Mouse (Mus musculus) liver, embryonic 14.5 days (tissue): ENCODE results near the gene Ndufb4. TPM values are rescaled to one million over a fixed set of nuclear protein-coding genes. Genes with fewer than 3 reads are reported as not detected.
A peak's percentile ranks its signal among the peaks of the same experiment; 100 is the strongest.

Source experiments
- ATAC-seq: fragments of 200-750 bp; cut with Nextera tagmentation; 2 replicates; pipeline ENCODE4 v1.8.0; 2017; ENCODE audit warnings: moderate number of reproducible peaks, mild to moderate bottlenecking, moderate library complexity; ENCODE audit not compliant: insufficient read depth
- DNase-seq, 3 experiments: peaks; one replicate each; pipeline ENCODE4 v3.0.0-alpha.2; 2012 to 2013; ENCODE audit warnings: low read depth in 3 of 3, low spot score in 3 of 3
- H3K27ac ChIP-seq: fragments of 300-500 bp; sonication (generic); 2 replicates; pipeline ENCODE4 v1.5.1; 2014; ENCODE audit warnings: moderate library complexity, mild to moderate bottlenecking, control low read depth, inconsistent platforms
- H3K27me3 ChIP-seq: fragments of 300-500 bp; sonication (generic); 2 replicates; pipeline ENCODE4 v1.6.1; 2014; ENCODE audit warnings: mild to moderate bottlenecking, low read length, moderate library complexity; ENCODE audit not compliant: control insufficient read depth, insufficient read depth
- H3K36me3 ChIP-seq: fragments of 300-500 bp; sonication (generic); replicated peaks from 2 replicates; pipeline ENCODE4 v1.6.1; 2014; ENCODE audit warnings: low read depth; ENCODE audit not compliant: control insufficient read depth, insufficient read depth
- H3K4me1 ChIP-seq, 2 experiments: fragments of 200-500 bp in 1 of 2; fragments of 300-500 bp in 1 of 2; sonication (generic) in 1 of 2; replicated peaks; 2 replicates each; pipeline ENCODE4 v1.6.1; 2012 to 2014; ENCODE audit warnings: antibody characterized with exemption in 1 of 2, inconsistent platforms in 1 of 2, low read length in 1 of 2; ENCODE audit not compliant: control insufficient read depth in 2 of 2, insufficient read depth in 2 of 2
- H3K4me2 ChIP-seq: fragments of 300-500 bp; sonication (generic); 2 replicates; pipeline ENCODE4 v1.6.1; 2014; ENCODE audit warnings: low read depth, mild to moderate bottlenecking, control low read depth, moderate library complexity
- H3K4me3 ChIP-seq, 2 experiments: fragments of 200-500 bp in 1 of 2; fragments of 300-500 bp in 1 of 2; sonication (generic) in 1 of 2; 2 replicates each; pipeline ENCODE4 v1.5.1; 2012 to 2014; ENCODE audit warnings: low read depth in 2 of 2, low read length in 2 of 2, mild to moderate bottlenecking in 2 of 2, control low read depth in 1 of 2, inconsistent platforms in 1 of 2, moderate library complexity in 1 of 2; ENCODE audit not compliant: insufficient read depth in 1 of 2
- H3K9ac ChIP-seq: fragments of 300-500 bp; sonication (generic); replicated peaks from 2 replicates; pipeline ENCODE4 v1.6.1; 2014; ENCODE audit warnings: mild to moderate bottlenecking, control low read depth, moderate library complexity
- H3K9me3 ChIP-seq: fragments of 300-500 bp; sonication (generic); 2 replicates; pipeline ENCODE4 v1.6.1; 2016; ENCODE audit warnings: low read length, mixed read lengths; ENCODE audit not compliant: control insufficient read depth
- CTCF ChIP-seq: IDR thresholded peaks from 2 replicates; pipeline ENCODE4 v1.5.1; 2016; ENCODE audit warnings: antibody characterized with exemption, low read depth, control low read depth
- EP300 ChIP-seq: IDR thresholded peaks from 2 replicates; pipeline ENCODE4 v1.6.1; 2016; ENCODE audit warnings: antibody characterized with exemption, low read depth
- WGBS: fragments of 180-500 bp; shearing (Covaris S2); extraction: QIAGEN DNeasy Blood & Tissue Kit; methylation state at CpG from one replicate; pipeline ENCODE4 v1.1.7; 2014; ENCODE audit not compliant: insufficient replicate concordance; 5-methylcytosine and 5-hydroxymethylcytosine counted together
- polyA plus RNA-seq, 2 experiments: library from polyadenylated mRNA; depleted of rRNA in 1 of 2; stranded (reverse) in 1 of 2; unstranded in 1 of 2; fragments of >200 nt; fragmentation: Nextera tagmentation in 1 of 2; extraction: Ambion mirVana in 1 of 2; gene quantifications; 2 replicates each; pipeline versions ENCODE4 v1.2.1 to v1.2.3; 2012 to 2014

Gene Ndufb4
- polyA plus RNA-seq, 2 experiments = 34.3 to 52.9 TPM

GRCm38 (mm10) chr16:37636107-37636506, 18.1 kb downstream of the Ndufb4 start:
- H3K27me3 ChIP-seq = no peaks in the 10 kb centered on the region
- H3K4me3 ChIP-seq = no peak overlapping the region
- ATAC-seq (no peak), DNase-seq (no peak)
- no peak overlapping the region for H3K9ac ChIP-seq
- peaks cover 0 to 7% of the 10 kb centered on the region in 2 experiments; a peak in 2 of 4 replicates for H3K4me1 ChIP-seq
- TF ChIP-seq EP300 (no peak), CTCF (peak; percentile 48)
- no peaks in the 10 kb centered on the region for H3K36me3 ChIP-seq
- H3K27ac ChIP-seq = no peak overlapping the region
- WGBS = 53% methylated on average over 6 of the region's 6 CpGs
- no peak overlapping the region for H3K4me2 ChIP-seq
- no peaks in the 10 kb centered on the region for H3K9me3 ChIP-seq

- Histone ChIP-seq H3K4me2 (peak overlapping the region; percentile 0; the same call in 1 of the 2 replicates), H3K4me3 (no peak overlapping the region), H3K27ac (no peak overlapping the region), H3K36me3 (no peaks in the 10 kb centered on the region), H3K9me3 (no peaks in the 10 kb centered on the region), H3K4me1 (peaks cover 0 to 7% of the 10 kb centered on the region in 2 experiments; a peak in 2 of 4 replicates), H3K9ac (no peak overlapping the region), H3K27me3 (no peaks in the 10 kb centered on the region)
- WGBS = 39% methylated on average over 1 of the region's 1 CpGs
- ATAC-seq = peak; percentile 66
- TF ChIP-seq EP300 (no peak), CTCF (no peak)
- no peak for DNase-seq
These were observed 19.2 kb downstream of the Ndufb4 start for GRCm38 (mm10) chr16:37635095-37635494.

- peak; percentile 91 for ATAC-seq
- H3K9me3 ChIP-seq = no peaks in the 10 kb centered on the region
These were observed 19.7 kb downstream of the Ndufb4 start for GRCm38 (mm10) chr16:37634578-37634977.

GRCm38 (mm10) chr16:37629011-37629410, 25.2 kb downstream of the Ndufb4 start:
- H3K4me1 ChIP-seq = peaks cover 0 to under 1% of the 10 kb centered on the region in 2 experiments; a peak in 2 of 4 replicates
- H3K9me3 ChIP-seq = no peaks in the 10 kb centered on the region
- no peak overlapping the region for H3K9ac ChIP-seq
- no peak overlapping the region for H3K4me3 ChIP-seq
- no peaks in the 10 kb centered on the region for H3K27me3 ChIP-seq
- TF ChIP-seq CTCF (no peak), EP300 (no peak)
- H3K36me3 ChIP-seq = no peaks in the 10 kb centered on the region
- DNase-seq (no peak), ATAC-seq (no peak)
- H3K27ac ChIP-seq = no peak overlapping the region
- 74% methylated on average over 7 of the region's 7 CpGs for WGBS
- no peak overlapping the region for H3K4me2 ChIP-seq

More at GRCm38 (mm10) chr16:37634578-37634977, 19.7 kb downstream of the Ndufb4 start:
- H3K4me3 ChIP-seq = 0 out of 4 replicates have a peak overlapping the region, but pooled peaks of 1 of the 2 experiments have one; percentile 4
- H3K9ac ChIP-seq = no peak overlapping the region
- H3K4me1 ChIP-seq = peaks cover 0 to 7% of the 10 kb centered on the region in 2 experiments; a peak in 2 of 4 replicates
- 19% methylated on average over 9 of the region's 9 CpGs for WGBS
- H3K36me3 ChIP-seq = no peaks in the 10 kb centered on the region
- TF ChIP-seq CTCF (no peak), EP300 (peak; percentile 43)
- H3K27ac ChIP-seq = no peak overlapping the region
- peak; percentile 39 to 45 (median 42) for DNase-seq
- peak overlapping the region; percentile 34 for H3K4me2 ChIP-seq
- no peaks in the 10 kb centered on the region for H3K27me3 ChIP-seq

- H3K36me3 ChIP-seq = no peaks in the 10 kb centered on the region
- H3K9ac ChIP-seq = no peak overlapping the region
- H3K4me1 ChIP-seq = no peaks in the 10 kb centered on the region
- H3K4me3 ChIP-seq = no peak overlapping the region
- no peak overlapping the region for H3K27ac ChIP-seq
- DNase-seq = no peak
- no peak overlapping the region for H3K4me2 ChIP-seq
- no peak for ATAC-seq
- 65% methylated on average over 9 of the region's 9 CpGs for whole genome bisulfite sequencing
- H3K9me3 ChIP-seq = no peaks in the 10 kb centered on the region
- no peak for TF ChIP-seq EP300
- no peak for TF ChIP-seq CTCF
- H3K27me3 ChIP-seq = no peaks in the 10 kb centered on the region
These were observed 25.9 kb downstream of the Ndufb4 start for GRCm38 (mm10) chr16:37628336-37628735.
